Mouse (Mus musculus): ENCODE data around the gene Qrich2.
"Not testable (repeated sequence)": the region's sequence is repeated elsewhere in the genome, so short reads cannot be mapped to it uniquely, and the experiment has no call there.

The Qrich2 gene

GRCm38 (mm10) chr11:116430723-116431427, 35.2 kb downstream of the Qrich2 start:
- peak; percentile 64 for DNase-seq (ENCODE audit: low spot score)

GRCm38 (mm10) chr11:116429862-116430613, 36.0 kb downstream of the Qrich2 start:
- no peak for DNase-seq (ENCODE audit: low spot score)

- no peak for DNase-seq (ENCODE audit: low spot score)
Measured at GRCm38 (mm10) chr11:116428872-116429859, 36.9 kb downstream of the Qrich2 start.

GRCm38 (mm10) chr11:116426852-116427575, 39.0 kb downstream of the Qrich2 start:
- no peak for DNase-seq (ENCODE audit: low spot score)

GRCm38 (mm10) chr11:116426328-116426727, 39.7 kb downstream of the Qrich2 start:
- DNase-seq (ENCODE audit: low spot score): not testable (repeated sequence)

- DNase-seq (ENCODE audit: low spot score): no peak
Measured at GRCm38 (mm10) chr11:116424621-116425407, 41.2 kb downstream of the Qrich2 start.

GRCm38 (mm10) chr11:116423782-116424620, 42.0 kb downstream of the Qrich2 start:
- no peak for DNase-seq (ENCODE audit: low spot score)

- DNase-seq (ENCODE audit: low spot score): no peak
Measured at GRCm38 (mm10) chr11:116423214-116423613, 42.8 kb downstream of the Qrich2 start.

GRCm38 (mm10) chr11:116422562-116422961, 43.5 kb downstream of the Qrich2 start:
- DNase-seq (ENCODE audit: low spot score): no peak

GRCm38 (mm10) chr11:116421102-116421501, 44.9 kb downstream of the Qrich2 start:
- DNase-seq (ENCODE audit: low spot score): no peak

GRCm38 (mm10) chr11:116418841-116419462, 47.1 kb downstream of the Qrich2 start:
- DNase-seq (ENCODE audit: low spot score): no peak

GRCm38 (mm10) chr11:116418194-116418840, 47.7 kb downstream of the Qrich2 start:
- no peak for DNase-seq (ENCODE audit: low spot score)

- no peak for DNase-seq (ENCODE audit: low spot score)
Measured at GRCm38 (mm10) chr11:116417054-116417453, 49.0 kb downstream of the Qrich2 start.

GRCm38 (mm10) chr11:116416196-116416943, 49.7 kb downstream of the Qrich2 start:
- DNase-seq (ENCODE audit: low spot score): no peak

- DNase-seq (ENCODE audit: low spot score): no peak
Measured at GRCm38 (mm10) chr11:116413631-116414022, 52.4 kb downstream of the Qrich2 start.

GRCm38 (mm10) chr11:116412904-116413630, 53.0 kb downstream of the Qrich2 start, which contains the start of gene Rnf157:
Gene Rnf157, minus strand, starts transcription at chr11:116413032.
- no peak for DNase-seq (ENCODE audit: low spot score)

Measured in c-Kit-positive CD71-positive TER-119-positive erythroid progenitor cells, embryonic 14.5 days (primary cell).